Mouse (Mus musculus) ES-Bruce4 (cell line): ENCODE results near the gene Abracl. TPM values are rescaled to one million over a fixed set of nuclear protein-coding genes. Genes with fewer than 3 reads are reported as not detected.

ENCODE experiments used
- H3K27ac ChIP-seq: 2 replicates; pipeline ENCODE4 v1.5.1; 2012; ENCODE audit warnings: low read length, inconsistent platforms; ENCODE audit not compliant: insufficient read depth
- H3K27me3 ChIP-seq: 2 replicates; pipeline ENCODE4 v1.6.1; 2012; ENCODE audit warnings: mild to moderate bottlenecking, low read length, inconsistent platforms; ENCODE audit not compliant: control insufficient read depth, poor library complexity, insufficient read depth, severe bottlenecking
- H3K36me3 ChIP-seq: 2 replicates; pipeline ENCODE4 v1.6.1; 2012; ENCODE audit warnings: inconsistent platforms, mild to moderate bottlenecking, low read length, moderate library complexity; ENCODE audit not compliant: control insufficient read depth, poor library complexity, insufficient read depth, severe bottlenecking
- H3K4me1 ChIP-seq: one replicate; pipeline ENCODE4 v1.8.1; 2011; ENCODE audit warnings: low read length; ENCODE audit not compliant: control insufficient read depth, insufficient read depth
- H3K4me3 ChIP-seq: 2 replicates; pipeline ENCODE4 v1.5.1; 2011; ENCODE audit warnings: low read depth, mild to moderate bottlenecking, low read length
- H3K9ac ChIP-seq: 2 replicates; pipeline ENCODE4 v1.6.1; 2012; ENCODE audit warnings: low read depth, mild to moderate bottlenecking, inconsistent platforms; ENCODE audit not compliant: poor library complexity, severe bottlenecking
- H3K9me3 ChIP-seq: replicated peaks from 2 replicates; pipeline ENCODE4 v1.6.1; 2012; ENCODE audit warnings: mild to moderate bottlenecking, low read length, inconsistent platforms; ENCODE audit not compliant: control insufficient read depth, poor library complexity, insufficient read depth, severe bottlenecking
- CTCF ChIP-seq: IDR thresholded peaks from one replicate; pipeline ENCODE4 v1.8.1; 2011; ENCODE audit warnings: low read depth, low read length
- EP300 ChIP-seq: IDR thresholded peaks from 2 replicates; pipeline ENCODE4 v1.6.1; 2011; ENCODE audit warnings: low read depth, low read length; ENCODE audit not compliant: insufficient read depth
- POLR2A ChIP-seq: IDR thresholded peaks from one replicate; pipeline ENCODE4 v1.8.1; 2011; ENCODE audit warnings: low read length; ENCODE audit not compliant: insufficient read depth
- polyA plus RNA-seq: library from polyadenylated mRNA; stranded (reverse); fragments of >200 nt; gene quantifications from 2 replicates; pipeline ENCODE4 v1.2.4, GENCODE M21; 2011; ENCODE audit warnings: low read depth; ENCODE audit not compliant: missing spikeins, insufficient read depth, insufficient read length

The Abracl gene
- polyA plus RNA-seq, 1 experiment = 58.5 TPM

DNA sequence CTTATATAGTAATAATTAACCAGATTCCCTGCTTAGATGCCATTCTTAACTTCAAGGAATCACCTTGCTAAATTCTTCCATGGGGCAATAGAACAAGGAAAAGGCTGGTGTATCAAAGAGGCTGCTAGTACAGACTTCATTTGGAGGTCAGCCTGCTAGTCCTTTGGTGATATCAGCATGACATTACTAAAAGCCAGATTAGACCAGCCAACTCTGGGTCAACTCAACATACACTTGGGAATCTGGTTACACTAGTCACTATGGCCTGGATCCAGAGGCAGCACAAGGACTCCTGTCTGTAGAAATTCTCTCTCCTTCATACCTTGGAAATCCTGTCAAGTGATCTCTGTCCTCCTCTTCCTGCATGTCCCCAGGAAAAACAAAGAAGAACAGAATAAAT lies 23.3 kb upstream of the Abracl start:
- peaks cover 1% of the 10 kb centered on the region for H3K4me1 ChIP-seq
- H3K27ac ChIP-seq = no peak overlapping the region
- H3K9me3 ChIP-seq = no peaks in the 10 kb centered on the region
- TF ChIP-seq CTCF = no peak
- TF ChIP-seq EP300 = no peak
- TF ChIP-seq POLR2A = no peak
- no peaks in the 10 kb centered on the region for H3K36me3 ChIP-seq
- no peaks in the 10 kb centered on the region for H3K27me3 ChIP-seq
- no peak overlapping the region for H3K4me3 ChIP-seq
- no peak overlapping the region for H3K9ac ChIP-seq

GRCm38 (mm10) chr10:18036849-18037248 lies 13.8 kb upstream of the Abracl start:
- no peak overlapping the region for H3K27ac ChIP-seq

GRCm38 (mm10) chr10:18034408-18034807 lies 11.3 kb upstream of the Abracl start:
- TF ChIP-seq POLR2A (no peak), CTCF (no peak), EP300 (no peak)
- H3K4me1 ChIP-seq = no peaks in the 10 kb centered on the region
- H3K9me3 ChIP-seq = no peaks in the 10 kb centered on the region
- H3K4me3 ChIP-seq = no peak overlapping the region
- H3K27me3 ChIP-seq = no peaks in the 10 kb centered on the region
- H3K36me3 ChIP-seq = no peaks in the 10 kb centered on the region
- H3K27ac ChIP-seq = no peak overlapping the region
- H3K9ac ChIP-seq = no peak overlapping the region

More at GRCm38 (mm10) chr10:18036849-18037248, 13.8 kb upstream of the Abracl start:
- no peak overlapping the region for H3K4me3 ChIP-seq
- peaks cover 2% of the 10 kb centered on the region for H3K4me1 ChIP-seq
- H3K36me3 ChIP-seq = no peaks in the 10 kb centered on the region
- TF ChIP-seq EP300 (no peak), CTCF (no peak), POLR2A (no peak)
- no peak overlapping the region for H3K9ac ChIP-seq
- no peaks in the 10 kb centered on the region for H3K27me3 ChIP-seq
- H3K9me3 ChIP-seq = no peaks in the 10 kb centered on the region

GRCm38 (mm10) chr10:18022312-18022711 lies 776 bp downstream of the Abracl start:
- Histone ChIP-seq H3K27me3 (no peaks in the 10 kb centered on the region), H3K4me3 (peak overlapping the region; percentile 88), H3K27ac (no peak overlapping the region), H3K4me1 (no peaks in the 10 kb centered on the region), H3K36me3 (no peaks in the 10 kb centered on the region), H3K9ac (peak overlapping the region; percentile 78), H3K9me3 (peaks cover 11% of the 10 kb centered on the region)
- no peak for TF ChIP-seq POLR2A
- TF ChIP-seq CTCF = no peak
- no peak for TF ChIP-seq EP300

GRCm38 (mm10) chr10:18021576-18022311 lies 1.3 kb downstream of the Abracl start:
- H3K36me3 ChIP-seq = no peaks in the 10 kb centered on the region
- peak overlapping the region; percentile 78 for H3K9ac ChIP-seq
- H3K4me3 ChIP-seq = peak overlapping the region; percentile 88
- TF ChIP-seq EP300 = no peak
- H3K27ac ChIP-seq = no peak overlapping the region
- H3K4me1 ChIP-seq = no peaks in the 10 kb centered on the region
- H3K27me3 ChIP-seq = no peaks in the 10 kb centered on the region
- peaks cover 11% of the 10 kb centered on the region for H3K9me3 ChIP-seq

DNA sequence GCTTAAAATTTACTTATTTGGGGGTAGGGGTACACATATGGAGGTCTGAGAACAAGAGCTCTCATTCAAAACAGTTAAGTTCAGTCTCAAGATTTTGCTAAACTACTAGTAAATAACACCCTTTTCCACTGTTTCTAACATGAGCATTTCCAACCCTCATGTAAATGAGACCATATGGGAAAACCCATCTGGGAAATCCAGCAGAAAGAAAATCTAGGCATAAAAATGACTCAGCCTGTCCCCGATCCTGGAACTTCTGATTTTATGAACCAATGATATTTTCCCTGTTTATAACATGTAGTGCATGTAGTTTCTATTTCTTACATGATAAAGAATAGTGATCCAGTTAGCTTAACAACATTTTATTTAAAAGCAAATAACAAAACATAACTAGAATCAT lies 2.2 kb downstream of the Abracl start:
- Histone ChIP-seq H3K9me3 (peaks cover 11% of the 10 kb centered on the region), H3K36me3 (no peaks in the 10 kb centered on the region), H3K4me1 (no peaks in the 10 kb centered on the region), H3K27ac (no peak overlapping the region), H3K9ac (no peak overlapping the region), H3K27me3 (no peaks in the 10 kb centered on the region), H3K4me3 (no peak overlapping the region)
- TF ChIP-seq CTCF (no peak), EP300 (no peak), POLR2A (no peak)
